Mouse (Mus musculus): ENCODE measurements around the gene Wdr86. TPM values are rescaled to one million over a fixed set of nuclear protein-coding genes. Genes with fewer than 3 reads are reported as not detected.
A peak's percentile ranks its signal among the peaks of the same experiment; 100 is the strongest.

The Wdr86 gene
- total and polyA plus RNA-seq, 2 experiments from 2014 or later, result 6.7 to 16.5 TPM

DNA sequence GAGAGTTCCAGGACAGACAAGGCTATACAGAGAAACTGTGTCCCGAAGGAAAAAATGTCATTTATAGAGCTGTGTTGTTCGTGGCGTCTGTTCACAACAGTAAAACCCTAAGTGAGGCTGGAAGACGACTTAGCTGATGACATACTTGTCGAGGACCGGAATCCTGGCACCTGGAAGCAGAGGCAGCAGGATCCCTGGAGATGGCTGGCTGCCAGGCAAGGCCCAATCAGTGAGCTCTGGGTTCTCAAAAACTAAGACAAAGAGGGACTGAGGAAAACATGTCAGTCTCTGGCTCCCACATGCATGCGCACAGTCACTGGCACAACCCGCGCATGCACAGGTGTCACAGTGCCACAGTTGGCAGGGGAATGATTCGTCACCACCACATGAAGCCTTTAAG, 7.1 kb upstream of the Wdr86 start:
- H3K4me3 ChIP-seq (ENCODE audit: low read depth, low read length), result no peak overlapping the region
- WGBS, result 92% methylated on average over 10 of the region's 10 CpGs
- DNase-seq (ENCODE audit: low spot score), result no peak
- no peak for ATAC-seq (ENCODE audit: low FRiP score)
- TF ChIP-seq CTCF (IDR thresholded peaks at IDR 0.05), result no peak
- no peak overlapping the region for H3K4me2 ChIP-seq (ENCODE audit: low read depth, low read length, poor library complexity, severe bottlenecking)
- no peaks in the 10 kb centered on the region for H3K36me3 ChIP-seq (ENCODE audit: insufficient read depth, low read length)
- H3K9me3 ChIP-seq (ENCODE audit: low read length), result no peaks in the 10 kb centered on the region
- no peaks in the 10 kb centered on the region for H3K27me3 ChIP-seq (ENCODE audit: insufficient read depth, low read length)
- no peak overlapping the region for H3K27ac ChIP-seq (ENCODE audit: low read depth, low read length)
- H3K9ac ChIP-seq (replicated peaks; ENCODE audit: low read length, poor library complexity, severe bottlenecking), result no peak overlapping the region
- H3K4me1 ChIP-seq (ENCODE audit: insufficient read depth, low read length), result no peaks in the 10 kb centered on the region

DNA sequence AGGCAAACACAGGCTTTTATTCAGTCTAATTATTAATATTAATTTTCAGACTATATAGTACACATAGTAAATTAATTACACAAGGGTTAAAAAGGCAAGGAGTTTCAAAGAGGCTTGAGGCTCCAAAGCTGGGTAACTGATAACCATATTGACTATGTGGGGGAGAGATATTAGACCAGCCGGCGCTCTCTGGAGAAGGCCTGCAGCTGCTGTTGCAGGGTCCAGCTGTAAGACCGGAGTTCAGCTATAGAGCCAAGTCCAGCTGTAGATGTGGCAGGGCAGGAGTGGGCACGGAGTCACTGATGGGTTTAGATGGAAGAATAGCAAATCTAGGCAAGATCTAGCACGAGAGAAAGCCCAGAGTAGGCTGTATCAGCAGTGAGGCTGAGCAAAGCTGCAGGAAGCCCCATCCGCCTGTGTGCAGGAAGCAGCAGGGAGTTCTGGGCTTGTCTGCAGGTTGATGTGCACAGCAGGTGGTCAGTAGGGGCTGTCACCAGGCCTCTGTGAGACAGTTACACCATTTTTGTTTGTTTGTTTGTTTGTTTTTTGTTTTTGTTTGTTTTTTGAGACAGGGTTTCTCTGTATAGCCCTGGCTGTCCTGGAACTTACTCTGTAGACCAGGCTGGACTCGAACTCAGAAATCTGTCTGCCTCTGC, 3.4 kb upstream of the Wdr86 start:
- DNase-seq (ENCODE audit: low spot score), result no peak
- 0 out of 2 replicates have a peak, but pooled peaks cover 7% of the 10 kb centered on the region for H3K4me1 ChIP-seq (ENCODE audit: insufficient read depth, low read length)
- H3K27me3 ChIP-seq (ENCODE audit: insufficient read depth, low read length), result peaks cover 18% of the 10 kb centered on the region
- 72% methylated on average over 7 of the region's 7 CpGs for WGBS
- TF ChIP-seq CTCF (IDR thresholded peaks at IDR 0.05), result no peak
- H3K9ac ChIP-seq (replicated peaks; ENCODE audit: low read length, poor library complexity, severe bottlenecking), result no peak overlapping the region
- H3K36me3 ChIP-seq (ENCODE audit: insufficient read depth, low read length), result no peaks in the 10 kb centered on the region
- no peaks in the 10 kb centered on the region for H3K9me3 ChIP-seq (ENCODE audit: low read length)
- no peak overlapping the region; the same call in 1 of the 2 replicates for H3K27ac ChIP-seq (ENCODE audit: low read depth, low read length)
- no peak for ATAC-seq (ENCODE audit: low FRiP score)
- H3K4me2 ChIP-seq (ENCODE audit: low read depth, low read length, poor library complexity, severe bottlenecking), result no peak overlapping the region
- no peak overlapping the region for H3K4me3 ChIP-seq (ENCODE audit: low read depth, low read length)

DNA sequence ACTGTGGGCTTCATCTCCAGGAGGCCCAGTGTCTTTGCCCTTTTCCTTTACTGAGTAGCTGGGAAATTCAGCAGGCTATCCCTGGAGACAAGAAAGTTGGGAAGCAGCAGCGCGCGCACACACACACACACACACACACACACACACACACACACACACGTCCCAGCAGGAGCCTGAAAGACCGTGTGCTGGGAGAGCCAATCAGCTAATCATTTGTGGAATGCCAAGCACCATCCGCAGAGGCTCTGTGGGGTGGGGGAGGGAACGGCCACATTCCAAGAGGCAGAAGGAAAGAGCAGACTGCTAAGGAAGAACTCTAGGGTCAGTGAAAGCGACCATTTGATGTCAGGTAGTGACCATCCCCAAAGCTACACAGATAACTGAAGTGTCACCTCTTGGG, 2.6 kb upstream of the Wdr86 start:
- Histone ChIP-seq H3K4me3 (ENCODE audit: low read depth, low read length) (no peak overlapping the region), H3K27ac (ENCODE audit: low read depth, low read length) (no peak overlapping the region), H3K9ac (replicated peaks; ENCODE audit: low read length, poor library complexity, severe bottlenecking) (no peak overlapping the region), H3K4me2 (ENCODE audit: low read depth, low read length, poor library complexity, severe bottlenecking) (no peak overlapping the region), H3K36me3 (ENCODE audit: insufficient read depth, low read length) (no peaks in the 10 kb centered on the region), H3K9me3 (ENCODE audit: low read length) (no peaks in the 10 kb centered on the region), H3K4me1 (ENCODE audit: insufficient read depth, low read length) (0 out of 2 replicates have a peak, but pooled peaks cover 7% of the 10 kb centered on the region), H3K27me3 (ENCODE audit: insufficient read depth, low read length) (peaks cover 18% of the 10 kb centered on the region)
- ATAC-seq (ENCODE audit: low FRiP score), result no peak
- WGBS, result 3% methylated on average over 8 of the region's 8 CpGs
- no peak for TF ChIP-seq CTCF (IDR thresholded peaks at IDR 0.05)
- no peak for DNase-seq (ENCODE audit: low spot score)

DNA sequence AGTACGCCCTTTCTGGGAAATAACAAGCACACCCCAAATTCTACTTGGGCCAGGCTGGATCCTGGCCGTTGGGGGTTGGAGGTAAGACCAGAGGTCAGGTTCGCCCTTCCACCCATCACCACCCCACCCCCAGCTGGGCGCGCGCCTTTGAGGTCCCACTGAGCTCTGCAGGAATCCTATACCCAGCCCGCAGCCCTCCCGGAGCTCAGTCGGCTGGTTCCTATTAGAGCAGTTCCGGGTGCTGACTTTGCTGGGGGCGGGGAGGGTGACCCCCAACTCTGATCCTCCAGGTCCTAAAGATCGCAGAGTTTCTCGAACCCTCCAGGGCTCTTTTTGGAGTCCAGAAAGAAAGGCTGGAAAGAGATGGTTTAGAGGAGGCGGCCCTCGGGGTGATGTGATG, 459 bp upstream of the Wdr86 start:
- no peak for ATAC-seq (ENCODE audit: low FRiP score)
- H3K4me1 ChIP-seq (ENCODE audit: insufficient read depth, low read length), result 0 out of 2 replicates have a peak, but pooled peaks cover 7% of the 10 kb centered on the region
- no peak overlapping the region for H3K27ac ChIP-seq (ENCODE audit: low read depth, low read length)
- H3K4me2 ChIP-seq (ENCODE audit: low read depth, low read length, poor library complexity, severe bottlenecking), result peak overlapping the region; percentile 65
- peaks cover 18% of the 10 kb centered on the region for H3K27me3 ChIP-seq (ENCODE audit: insufficient read depth, low read length)
- DNase-seq (ENCODE audit: low spot score), result no peak
- 4% methylated on average over 15 of the region's 15 CpGs for WGBS
- no peaks in the 10 kb centered on the region for H3K36me3 ChIP-seq (ENCODE audit: insufficient read depth, low read length)
- H3K4me3 ChIP-seq (ENCODE audit: low read depth, low read length), result peak overlapping the region; percentile 45
- 0 out of 2 replicates have a peak overlapping the region, but pooled peaks have one; percentile 46 for H3K9ac ChIP-seq (replicated peaks; ENCODE audit: low read length, poor library complexity, severe bottlenecking)
- no peak for TF ChIP-seq CTCF (IDR thresholded peaks at IDR 0.05)
- no peaks in the 10 kb centered on the region for H3K9me3 ChIP-seq (ENCODE audit: low read length)

DNA sequence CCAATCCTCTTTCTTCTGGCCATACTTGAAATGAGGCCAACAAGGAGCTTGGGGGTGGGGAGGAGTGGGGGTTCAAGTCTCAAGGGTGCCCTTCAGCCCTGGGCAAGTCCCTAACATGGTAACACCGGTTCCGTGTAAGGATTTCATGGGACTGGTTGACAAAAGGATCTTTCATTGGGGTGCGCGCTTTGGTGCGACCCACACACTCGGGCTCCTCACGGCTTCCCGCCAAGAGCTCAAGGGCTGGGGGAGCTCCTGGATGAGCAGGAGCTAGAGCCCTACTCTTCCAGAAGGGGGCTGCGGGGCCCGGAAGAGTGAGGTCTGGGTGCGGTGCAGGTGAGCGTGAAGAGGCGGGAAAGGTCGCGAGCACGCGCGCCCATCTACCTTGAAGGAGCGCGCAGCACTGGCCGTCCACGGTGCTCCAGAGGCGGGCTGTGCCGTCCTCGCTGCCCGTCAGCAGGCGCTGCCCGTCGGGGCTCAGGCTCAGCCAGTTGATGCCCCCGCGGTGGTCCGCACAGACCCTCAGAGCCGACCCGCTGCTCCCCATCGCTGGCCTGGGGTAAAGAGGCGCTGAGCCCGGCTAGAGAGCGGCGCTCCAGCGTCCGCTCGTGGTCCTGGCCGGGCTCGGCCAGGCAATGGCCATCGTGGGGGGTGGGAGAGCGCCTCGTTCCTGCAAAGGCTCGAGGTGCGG, 585 bp downstream of the Wdr86 start:
- Histone ChIP-seq H3K36me3 (ENCODE audit: insufficient read depth, low read length) (no peaks in the 10 kb centered on the region), H3K9me3 (ENCODE audit: low read length) (no peaks in the 10 kb centered on the region), H3K4me3 (ENCODE audit: low read depth, low read length) (peak overlapping the region; percentile 45), H3K9ac (replicated peaks; ENCODE audit: low read length, poor library complexity, severe bottlenecking) (peak overlapping the region; percentile 46), H3K27ac (ENCODE audit: low read depth, low read length) (no peak overlapping the region), H3K4me1 (ENCODE audit: insufficient read depth, low read length) (0 out of 2 replicates have a peak, but pooled peaks cover 7% of the 10 kb centered on the region), H3K27me3 (ENCODE audit: insufficient read depth, low read length) (peaks cover 18% of the 10 kb centered on the region), H3K4me2 (ENCODE audit: low read depth, low read length, poor library complexity, severe bottlenecking) (peak overlapping the region; percentile 65)
- WGBS, result 2% methylated on average over 44 of the region's 49 CpGs
- ATAC-seq (ENCODE audit: low FRiP score) (no peak), DNase-seq (ENCODE audit: low spot score) (no peak)
- TF ChIP-seq CTCF (IDR thresholded peaks at IDR 0.05), result no peak

Data from midbrain, postnatal 0 days (tissue).